Mouse (Mus musculus): ENCODE results near the gene Prr14l. TPM values are rescaled to one million over a fixed set of nuclear protein-coding genes. Genes with fewer than 3 reads are reported as not detected.
"Not testable (repeated sequence)": the region's sequence is repeated elsewhere in the genome, so short reads cannot be mapped to it uniquely, and the experiment has no call there.

Gene Prr14l
- polyA plus RNA-seq, 1 experiment, result 27.1 TPM

DNA sequence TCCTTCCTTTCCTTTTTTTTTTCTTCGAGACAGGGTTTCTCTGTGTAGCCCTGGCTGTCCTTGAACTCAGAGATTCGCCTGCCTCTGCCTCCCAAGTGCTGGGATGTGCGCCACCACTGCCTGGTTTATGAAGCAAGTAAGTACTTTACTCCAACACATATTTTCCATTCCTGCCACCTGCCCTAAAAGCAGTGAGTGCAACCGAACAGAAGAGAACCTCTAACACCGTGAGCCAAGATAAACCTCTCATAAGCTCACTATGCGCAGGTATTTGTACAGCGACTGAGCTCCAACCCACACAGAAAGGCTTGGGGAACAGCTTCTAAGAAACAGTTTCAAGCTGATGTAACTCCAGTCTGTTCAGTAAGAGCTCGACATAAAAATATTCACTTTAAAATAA lies 97.9 kb downstream of the Prr14l start:
- peaks cover 11% of the 10 kb centered on the region for H3K4me1 ChIP-seq (replicated peaks; ENCODE audit: control insufficient read depth, insufficient read depth, low read length)
- 94% methylated on average over 8 of the region's 8 CpGs for WGBS
- H3K4me3 ChIP-seq (ENCODE audit: control insufficient read depth, insufficient read depth, low read length), result no peak overlapping the region
- no peaks in the 10 kb centered on the region for H3K27me3 ChIP-seq (ENCODE audit: control insufficient read depth, insufficient read depth, low read length)
- no peak for DNase-seq
- TF ChIP-seq POLR2A (IDR thresholded peaks at IDR 0.05; ENCODE audit: control insufficient read depth, extremely low read depth, insufficient read depth, low read length, poor library complexity), result no peak
- TF ChIP-seq CTCF (IDR thresholded peaks at IDR 0.05; ENCODE audit: borderline replicate concordance, control insufficient read depth, extremely low read depth, insufficient read depth, low read length, poor library complexity), result no peak
- no peak overlapping the region for H3K27ac ChIP-seq (ENCODE audit: control insufficient read depth, insufficient read depth, low read length)
- H3K36me3 ChIP-seq (ENCODE audit: control insufficient read depth, insufficient read depth, low read length), result no peaks in the 10 kb centered on the region

DNA sequence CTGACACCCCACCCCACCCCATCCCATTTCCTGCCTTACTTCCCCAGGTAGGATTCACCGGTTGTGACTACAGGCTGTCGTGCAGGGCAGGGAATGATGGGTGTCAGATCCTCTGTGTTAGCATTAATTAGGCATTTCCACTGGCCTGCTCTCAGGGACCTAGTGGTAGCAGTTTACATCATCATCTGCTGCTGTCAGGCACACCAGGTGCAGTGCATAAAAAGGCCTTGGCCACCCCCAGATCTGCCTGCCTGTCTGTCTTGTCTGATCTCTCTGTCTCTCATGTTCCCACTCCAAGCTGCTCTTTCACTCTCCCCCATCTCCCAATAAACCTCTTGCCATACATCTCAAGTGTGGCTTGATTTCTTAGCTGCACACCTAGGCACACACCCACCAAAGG lies 102.3 kb downstream of the Prr14l start:
- DNase-seq, result no peak
- H3K27ac ChIP-seq (ENCODE audit: control insufficient read depth, insufficient read depth, low read length), result no peak overlapping the region
- H3K36me3 ChIP-seq (ENCODE audit: control insufficient read depth, insufficient read depth, low read length), result no peaks in the 10 kb centered on the region
- TF ChIP-seq CTCF (IDR thresholded peaks at IDR 0.05; ENCODE audit: borderline replicate concordance, control insufficient read depth, extremely low read depth, insufficient read depth, low read length, poor library complexity), result no peak
- no peak for TF ChIP-seq POLR2A (IDR thresholded peaks at IDR 0.05; ENCODE audit: control insufficient read depth, extremely low read depth, insufficient read depth, low read length, poor library complexity)
- WGBS, result 84% methylated on average over 2 of the region's 2 CpGs
- H3K4me3 ChIP-seq (ENCODE audit: control insufficient read depth, insufficient read depth, low read length), result no peak overlapping the region
- no peaks in the 10 kb centered on the region for H3K27me3 ChIP-seq (ENCODE audit: control insufficient read depth, insufficient read depth, low read length)
- peaks cover 27% of the 10 kb centered on the region for H3K4me1 ChIP-seq (replicated peaks; ENCODE audit: control insufficient read depth, insufficient read depth, low read length)

GRCm38 (mm10) chr5:32748936-32749335 lies 105.1 kb downstream of the Prr14l start:
- DNase-seq, result peak; percentile 56

GRCm38 (mm10) chr5:32747650-32748375 lies 106.2 kb downstream of the Prr14l start:
- TF ChIP-seq POLR2A (IDR thresholded peaks at IDR 0.05; ENCODE audit: control insufficient read depth, extremely low read depth, insufficient read depth, low read length, poor library complexity), result no peak
- no peak for TF ChIP-seq CTCF (IDR thresholded peaks at IDR 0.05; ENCODE audit: borderline replicate concordance, control insufficient read depth, extremely low read depth, insufficient read depth, low read length, poor library complexity)
- peak; percentile 57 for DNase-seq
- H3K27ac ChIP-seq (ENCODE audit: control insufficient read depth, insufficient read depth, low read length), result no peak overlapping the region
- H3K4me1 ChIP-seq (replicated peaks; ENCODE audit: control insufficient read depth, insufficient read depth, low read length), result peaks cover 41% of the 10 kb centered on the region
- no peaks in the 10 kb centered on the region for H3K36me3 ChIP-seq (ENCODE audit: control insufficient read depth, insufficient read depth, low read length)
- WGBS, result 59% methylated on average over 6 of the region's 6 CpGs
- H3K27me3 ChIP-seq (ENCODE audit: control insufficient read depth, insufficient read depth, low read length), result no peaks in the 10 kb centered on the region
- no peak overlapping the region for H3K4me3 ChIP-seq (ENCODE audit: control insufficient read depth, insufficient read depth, low read length)

More at GRCm38 (mm10) chr5:32748936-32749335, 105.1 kb downstream of the Prr14l start:
- Histone ChIP-seq H3K4me1 (replicated peaks; ENCODE audit: control insufficient read depth, insufficient read depth, low read length) (peaks cover 34% of the 10 kb centered on the region), H3K27me3 (ENCODE audit: control insufficient read depth, insufficient read depth, low read length) (no peaks in the 10 kb centered on the region), H3K27ac (ENCODE audit: control insufficient read depth, insufficient read depth, low read length) (no peak overlapping the region), H3K4me3 (ENCODE audit: control insufficient read depth, insufficient read depth, low read length) (no peak overlapping the region), H3K36me3 (ENCODE audit: control insufficient read depth, insufficient read depth, low read length) (no peaks in the 10 kb centered on the region)
- no peak for TF ChIP-seq CTCF (IDR thresholded peaks at IDR 0.05; ENCODE audit: borderline replicate concordance, control insufficient read depth, extremely low read depth, insufficient read depth, low read length, poor library complexity)
- no peak for TF ChIP-seq POLR2A (IDR thresholded peaks at IDR 0.05; ENCODE audit: control insufficient read depth, extremely low read depth, insufficient read depth, low read length, poor library complexity)
- 45% methylated on average over 6 of the region's 6 CpGs for WGBS

DNA sequence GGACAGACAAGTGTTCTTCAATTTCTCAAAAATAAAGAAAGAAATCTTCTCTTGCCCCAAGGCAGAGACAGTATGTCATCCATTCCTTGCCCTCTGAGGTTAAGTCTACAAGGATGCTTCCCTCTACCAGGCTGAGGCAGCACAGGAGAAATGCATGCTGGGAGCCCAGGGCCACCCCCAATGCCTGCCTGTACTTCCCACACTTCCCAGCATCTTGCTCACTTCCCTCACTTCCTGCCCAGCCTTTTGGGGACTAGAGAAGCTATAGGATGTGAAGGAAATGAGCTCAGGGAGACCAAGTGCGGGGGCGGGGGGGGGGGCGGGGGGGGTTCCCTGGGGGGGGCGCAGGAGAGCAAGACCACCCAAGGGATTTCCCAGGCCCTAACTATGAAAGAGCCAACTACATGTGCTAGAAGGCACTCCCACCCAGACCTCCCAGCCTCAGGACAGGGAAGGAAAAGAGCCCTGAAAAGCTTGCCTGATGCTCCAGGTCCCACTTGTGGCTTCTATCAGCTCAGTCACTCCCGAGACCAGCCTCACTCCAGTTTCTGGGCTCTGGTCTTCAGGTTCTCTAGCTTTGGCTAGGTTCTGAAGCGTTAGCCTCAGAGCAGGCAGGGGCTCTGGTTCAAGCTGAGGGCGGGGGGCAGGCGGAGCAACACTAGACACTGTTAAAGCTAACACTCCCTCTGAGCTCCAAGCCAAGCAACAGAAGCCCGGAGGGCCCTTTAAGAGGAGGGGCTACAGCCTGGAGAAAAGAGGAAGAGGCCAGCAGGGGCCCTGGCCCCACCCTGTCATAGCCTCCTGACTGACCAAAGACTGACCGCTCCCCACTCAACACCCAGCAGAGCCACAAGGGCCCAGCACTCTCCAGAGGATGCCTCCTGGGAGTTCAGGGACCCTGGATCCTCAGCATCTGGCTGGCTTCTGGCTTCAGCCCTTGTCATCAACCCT lies 108.1 kb downstream of the Prr14l start:
- Histone ChIP-seq H3K4me1 (replicated peaks; ENCODE audit: control insufficient read depth, insufficient read depth, low read length) (peaks cover 35% of the 10 kb centered on the region), H3K36me3 (ENCODE audit: control insufficient read depth, insufficient read depth, low read length) (no peaks in the 10 kb centered on the region), H3K4me3 (ENCODE audit: control insufficient read depth, insufficient read depth, low read length) (no peak overlapping the region), H3K27me3 (ENCODE audit: control insufficient read depth, insufficient read depth, low read length) (no peaks in the 10 kb centered on the region), H3K27ac (ENCODE audit: control insufficient read depth, insufficient read depth, low read length) (no peak overlapping the region)
- DNase-seq, result peak; percentile 19
- TF ChIP-seq POLR2A (IDR thresholded peaks at IDR 0.05; ENCODE audit: control insufficient read depth, extremely low read depth, insufficient read depth, low read length, poor library complexity) (no peak), CTCF (IDR thresholded peaks at IDR 0.05; ENCODE audit: borderline replicate concordance, control insufficient read depth, extremely low read depth, insufficient read depth, low read length, poor library complexity) (no peak)
- 44% methylated on average over 7 of the region's 10 CpGs for WGBS

DNA sequence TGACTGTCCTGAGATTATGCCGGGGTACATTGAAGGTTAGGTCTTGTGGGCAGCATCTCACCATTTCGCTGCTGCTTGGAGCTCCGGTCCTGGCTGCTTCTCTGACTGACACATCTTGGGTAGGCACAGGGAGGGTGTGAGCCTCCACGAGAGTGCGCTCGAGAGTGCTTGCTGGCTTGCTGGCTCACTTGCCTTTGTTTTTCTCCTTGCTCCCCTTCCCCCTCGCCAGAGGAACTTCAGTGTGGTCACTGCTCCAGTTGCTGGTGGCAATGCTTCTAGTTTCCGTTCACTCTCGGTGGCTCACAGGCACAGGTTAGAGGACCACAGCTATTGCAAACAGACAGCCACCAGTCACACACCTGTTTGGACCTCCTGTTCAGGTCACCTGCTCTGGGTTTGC lies 111.9 kb downstream of the Prr14l start:
- DNase-seq, result peak; percentile 25
- H3K36me3 ChIP-seq (ENCODE audit: control insufficient read depth, insufficient read depth, low read length), result no peaks in the 10 kb centered on the region
- TF ChIP-seq POLR2A (IDR thresholded peaks at IDR 0.05; ENCODE audit: control insufficient read depth, extremely low read depth, insufficient read depth, low read length, poor library complexity), result no peak
- no peak for TF ChIP-seq CTCF (IDR thresholded peaks at IDR 0.05; ENCODE audit: borderline replicate concordance, control insufficient read depth, extremely low read depth, insufficient read depth, low read length, poor library complexity)
- H3K27me3 ChIP-seq (ENCODE audit: control insufficient read depth, insufficient read depth, low read length), result no peaks in the 10 kb centered on the region
- WGBS, result 31% methylated on average over 9 of the region's 9 CpGs
- H3K27ac ChIP-seq (ENCODE audit: control insufficient read depth, insufficient read depth, low read length), result no peak overlapping the region
- H3K4me1 ChIP-seq (replicated peaks; ENCODE audit: control insufficient read depth, insufficient read depth, low read length), result peaks cover 19% of the 10 kb centered on the region
- no peak overlapping the region for H3K4me3 ChIP-seq (ENCODE audit: control insufficient read depth, insufficient read depth, low read length)

DNA sequence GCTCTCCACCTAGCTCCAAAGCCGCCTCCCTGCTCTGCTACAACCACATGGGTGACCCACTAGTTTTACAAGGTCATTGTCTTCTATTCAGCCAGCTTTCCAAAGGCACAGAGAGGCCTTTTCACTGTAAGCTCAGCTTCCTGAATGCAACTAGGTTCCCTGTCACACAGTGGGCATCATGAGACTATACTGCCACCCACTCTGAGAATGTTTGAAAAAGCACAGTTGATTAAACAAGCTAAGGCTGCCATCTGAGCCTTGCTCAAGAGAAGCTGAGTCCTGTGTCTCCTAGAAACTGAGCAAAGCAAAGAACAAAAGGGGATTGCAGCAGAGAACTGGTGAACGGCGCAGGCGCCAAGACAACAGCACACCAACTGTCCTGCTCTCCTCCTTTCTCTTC lies 112.7 kb downstream of the Prr14l start:
- not testable (repeated sequence) for H3K27ac ChIP-seq (ENCODE audit: control insufficient read depth, insufficient read depth, low read length); H3K36me3 ChIP-seq (ENCODE audit: control insufficient read depth, insufficient read depth, low read length); H3K4me3 ChIP-seq (ENCODE audit: control insufficient read depth, insufficient read depth, low read length); DNase-seq; H3K27me3 ChIP-seq (ENCODE audit: control insufficient read depth, insufficient read depth, low read length)
- peaks cover 19% of the 10 kb centered on the region for H3K4me1 ChIP-seq (replicated peaks; ENCODE audit: control insufficient read depth, insufficient read depth, low read length)
- WGBS, result 96% methylated on average over 4 of the region's 4 CpGs

DNA sequence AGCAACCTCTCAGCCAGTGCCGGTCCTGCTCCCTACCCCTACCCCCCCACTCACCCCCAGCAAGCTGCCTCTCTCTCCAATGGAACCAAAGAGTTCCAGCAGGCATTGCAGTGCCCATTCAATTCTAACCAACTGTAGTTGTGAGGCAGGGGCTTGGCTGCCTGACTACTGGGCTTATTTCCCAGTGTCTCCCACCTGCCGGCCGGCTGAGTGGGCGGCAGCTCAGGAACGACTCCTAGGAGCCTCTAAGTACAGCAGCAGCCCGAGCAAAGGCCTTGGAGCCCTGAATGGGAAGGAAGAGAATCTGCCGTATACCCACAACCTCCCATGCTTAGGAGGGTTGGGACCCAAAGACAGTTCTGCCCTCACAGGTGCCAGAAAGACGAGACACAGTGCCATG lies 113.2 kb downstream of the Prr14l start:
- H3K27me3 ChIP-seq (ENCODE audit: control insufficient read depth, insufficient read depth, low read length); H3K36me3 ChIP-seq (ENCODE audit: control insufficient read depth, insufficient read depth, low read length); DNase-seq; H3K27ac ChIP-seq (ENCODE audit: control insufficient read depth, insufficient read depth, low read length); H3K4me3 ChIP-seq (ENCODE audit: control insufficient read depth, insufficient read depth, low read length): not testable (repeated sequence)
- H3K4me1 ChIP-seq (replicated peaks; ENCODE audit: control insufficient read depth, insufficient read depth, low read length), result peaks cover 19% of the 10 kb centered on the region
- 91% methylated on average over 8 of the region's 8 CpGs for WGBS
